Mouse (Mus musculus) cerebellum, adult (tissue): ENCODE measurements around the gene Kitl.
A peak's percentile ranks its signal among the peaks of the same experiment; 100 is the strongest.

ENCODE experiments used
- ATAC-seq: cut with Nextera tagmentation; 2 replicates; pipeline ENCODE4 v1.9.2; 2017; ENCODE audit warnings: mild to moderate bottlenecking, moderate library complexity, mixed read lengths; ENCODE audit not compliant: insufficient number of reproducible peaks, low FRiP score, low TSS enrichment

Kitl gene

GRCm38 (mm10) chr10:100025665-100026064, 10.2 kb downstream of the Kitl start:
- ATAC-seq = no peak

- ATAC-seq = no peak
These were observed 11.3 kb downstream of the Kitl start for GRCm38 (mm10) chr10:100026778-100027177.

- ATAC-seq = no peak
These were observed 15.0 kb downstream of the Kitl start for GRCm38 (mm10) chr10:100030385-100030784.

GRCm38 (mm10) chr10:100030980-100031516, 15.6 kb downstream of the Kitl start:
- 0 out of 2 replicates have a peak, but pooled peaks have one; percentile 17 for ATAC-seq

GRCm38 (mm10) chr10:100031631-100032030, 16.2 kb downstream of the Kitl start:
- ATAC-seq = no peak

GRCm38 (mm10) chr10:100032566-100032965, 17.1 kb downstream of the Kitl start:
- ATAC-seq = no peak

GRCm38 (mm10) chr10:100036021-100036420, 20.6 kb downstream of the Kitl start:
- ATAC-seq = no peak

GRCm38 (mm10) chr10:100038342-100038898, 23.0 kb downstream of the Kitl start:
- no peak for ATAC-seq

GRCm38 (mm10) chr10:100038994-100039393, 23.6 kb downstream of the Kitl start:
- ATAC-seq = no peak

GRCm38 (mm10) chr10:100043748-100044147, 28.3 kb downstream of the Kitl start:
- ATAC-seq = no peak

- no peak for ATAC-seq
These were observed 28.7 kb downstream of the Kitl start for GRCm38 (mm10) chr10:100044153-100044552.

- ATAC-seq = no peak
These were observed 35.8 kb downstream of the Kitl start for GRCm38 (mm10) chr10:100051146-100051783.

- ATAC-seq = no peak
These were observed 37.0 kb downstream of the Kitl start for GRCm38 (mm10) chr10:100052404-100052803.

- ATAC-seq = no peak
These were observed 37.5 kb downstream of the Kitl start for GRCm38 (mm10) chr10:100052911-100053310.

- ATAC-seq = no peak
These were observed 38.6 kb downstream of the Kitl start for GRCm38 (mm10) chr10:100054006-100054405.

- no peak for ATAC-seq
These were observed 39.7 kb downstream of the Kitl start for GRCm38 (mm10) chr10:100055082-100055481.

GRCm38 (mm10) chr10:100057106-100057623, 41.7 kb downstream of the Kitl start:
- ATAC-seq = no peak

GRCm38 (mm10) chr10:100059356-100059755, 43.9 kb downstream of the Kitl start:
- no peak for ATAC-seq

GRCm38 (mm10) chr10:100065529-100066301, 50.3 kb downstream of the Kitl start:
- ATAC-seq = no peak

- ATAC-seq = no peak
These were observed 50.9 kb downstream of the Kitl start for GRCm38 (mm10) chr10:100066374-100066773.

- ATAC-seq = no peak
These were observed 57.2 kb downstream of the Kitl start for GRCm38 (mm10) chr10:100072641-100073040.
